Mouse (Mus musculus) heart, embryonic 11.5 days (tissue): ENCODE measurements around the gene Muc13. TPM values are rescaled to one million over a fixed set of nuclear protein-coding genes. Genes with fewer than 3 reads are reported as not detected.

Experiments
- ATAC-seq: fragments of 200-750 bp; cut with Nextera tagmentation; replicated peaks from 2 replicates; pipeline ENCODE4 v1.8.0; 2017; ENCODE audit warnings: moderate library complexity; ENCODE audit not compliant: insufficient number of reproducible peaks, low FRiP score, low TSS enrichment
- H3K27ac ChIP-seq: fragments of 300-500 bp; sonication (generic); 2 replicates; pipeline ENCODE4 v1.5.1; 2014; ENCODE audit warnings: mild to moderate bottlenecking, low read depth, low read length
- H3K27me3 ChIP-seq: fragments of 300-500 bp; sonication (generic); 2 replicates; pipeline ENCODE4 v1.6.1; 2014; ENCODE audit warnings: mild to moderate bottlenecking, low read length, mixed read lengths; ENCODE audit not compliant: control insufficient read depth, insufficient read depth
- H3K36me3 ChIP-seq: fragments of 300-500 bp; sonication (generic); 2 replicates; pipeline ENCODE4 v1.6.1; 2014; ENCODE audit warnings: mild to moderate bottlenecking, low read length, moderate library complexity, mixed read lengths; ENCODE audit not compliant: control insufficient read depth, insufficient read depth
- H3K4me1 ChIP-seq: fragments of 300-500 bp; sonication (generic); 2 replicates; pipeline ENCODE4 v1.6.1; 2014; ENCODE audit warnings: low read length; ENCODE audit not compliant: control insufficient read depth, insufficient read depth
- H3K4me2 ChIP-seq: fragments of 300-500 bp; sonication (generic); 2 replicates; pipeline ENCODE4 v1.6.1; 2014; ENCODE audit warnings: mild to moderate bottlenecking, moderate library complexity
- H3K4me3 ChIP-seq: fragments of 300-500 bp; sonication (generic); 2 replicates; pipeline ENCODE4 v1.5.1; 2014; ENCODE audit warnings: low read depth, low read length
- H3K9ac ChIP-seq: fragments of 300-500 bp; sonication (generic); 2 replicates; pipeline ENCODE4 v1.6.1; 2014; ENCODE audit warnings: mild to moderate bottlenecking, low read depth, low read length, moderate library complexity
- H3K9me3 ChIP-seq: fragments of 300-500 bp; sonication (generic); replicated peaks from 2 replicates; pipeline ENCODE4 v1.6.1; 2016; ENCODE audit warnings: low read length; ENCODE audit not compliant: control insufficient read depth
- WGBS: fragments of 180-500 bp; shearing (Covaris S2); extraction: QIAGEN DNeasy Blood & Tissue Kit; methylation state at CpG from one replicate; pipeline ENCODE4 v1.1.7; 2014; ENCODE audit not compliant: insufficient replicate concordance; 5-methylcytosine and 5-hydroxymethylcytosine counted together
- polyA plus RNA-seq: library from polyadenylated mRNA; unstranded; fragments of >200 nt; fragmentation: Nextera tagmentation; extraction: Ambion mirVana; gene quantifications from 2 replicates; pipeline ENCODE4 v1.2.1, GENCODE M21; 2014

Gene Muc13
- polyA plus RNA-seq, 1 experiment from 2014 or later, result 0.39 TPM

DNA sequence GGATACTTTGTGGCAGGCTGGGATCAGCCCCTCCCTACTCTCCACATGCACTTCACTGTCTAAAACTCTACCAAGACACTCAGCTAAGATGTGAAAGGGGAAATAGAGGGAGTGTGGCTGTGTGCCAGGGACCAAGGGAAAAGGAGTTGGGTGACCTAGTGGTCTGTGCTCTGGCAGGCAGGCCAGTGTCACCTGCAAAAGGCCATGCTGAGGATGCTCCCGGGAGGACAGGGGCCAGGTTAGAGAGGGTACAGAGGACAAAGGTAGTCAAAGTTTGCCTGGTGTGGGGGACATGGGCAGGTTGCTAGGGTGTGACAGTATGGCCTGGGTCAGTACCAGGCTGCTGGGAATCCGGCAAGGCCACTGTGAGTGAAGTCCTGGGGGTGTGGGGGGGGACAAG is 64.9 kb downstream of the Muc13 start:
- 64% methylated on average over 2 of the region's 2 CpGs for whole genome bisulfite sequencing

DNA sequence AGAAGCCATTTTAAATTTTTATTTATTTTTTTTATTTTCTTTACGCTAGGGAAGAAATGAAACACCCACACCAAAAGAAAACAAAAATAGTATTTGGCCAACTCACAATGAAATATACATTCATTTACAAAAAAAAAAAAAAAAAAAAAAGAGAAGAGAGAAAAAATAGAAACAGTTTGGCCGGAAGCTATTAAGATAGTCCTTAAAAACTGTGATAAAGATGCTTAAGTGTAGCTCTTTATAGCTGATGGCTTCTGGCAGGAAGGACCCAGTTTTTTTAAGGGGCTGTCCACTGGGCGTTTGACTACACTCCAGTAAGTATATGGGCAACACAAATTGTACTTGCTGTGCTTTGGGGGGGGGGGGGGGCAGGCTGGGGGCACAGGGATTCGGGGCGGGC is 65.5 kb downstream of the Muc13 start:
- no peak overlapping the region for H3K27ac ChIP-seq
- no peaks in the 10 kb centered on the region for H3K27me3 ChIP-seq
- H3K36me3 ChIP-seq, result no peaks in the 10 kb centered on the region
- H3K4me2 ChIP-seq, result no peak overlapping the region; the same call in 1 of the 2 replicates
- H3K9ac ChIP-seq, result no peak overlapping the region
- ATAC-seq, result no peak
- no peaks in the 10 kb centered on the region for H3K9me3 ChIP-seq
- 58% methylated on average over 5 of the region's 5 CpGs for WGBS
- H3K4me1 ChIP-seq, result peaks cover 17% of the 10 kb centered on the region
- no peak overlapping the region for H3K4me3 ChIP-seq

More for the DNA sequence above, 64.9 kb downstream of the Muc13 start:
- no peaks in the 10 kb centered on the region for H3K36me3 ChIP-seq
- H3K4me2 ChIP-seq, result no peak overlapping the region
- no peak overlapping the region for H3K4me3 ChIP-seq
- ATAC-seq, result no peak
- H3K27ac ChIP-seq, result no peak overlapping the region
- H3K9ac ChIP-seq, result no peak overlapping the region
- peaks cover 17% of the 10 kb centered on the region for H3K4me1 ChIP-seq
- no peaks in the 10 kb centered on the region for H3K27me3 ChIP-seq
- no peaks in the 10 kb centered on the region for H3K9me3 ChIP-seq

DNA sequence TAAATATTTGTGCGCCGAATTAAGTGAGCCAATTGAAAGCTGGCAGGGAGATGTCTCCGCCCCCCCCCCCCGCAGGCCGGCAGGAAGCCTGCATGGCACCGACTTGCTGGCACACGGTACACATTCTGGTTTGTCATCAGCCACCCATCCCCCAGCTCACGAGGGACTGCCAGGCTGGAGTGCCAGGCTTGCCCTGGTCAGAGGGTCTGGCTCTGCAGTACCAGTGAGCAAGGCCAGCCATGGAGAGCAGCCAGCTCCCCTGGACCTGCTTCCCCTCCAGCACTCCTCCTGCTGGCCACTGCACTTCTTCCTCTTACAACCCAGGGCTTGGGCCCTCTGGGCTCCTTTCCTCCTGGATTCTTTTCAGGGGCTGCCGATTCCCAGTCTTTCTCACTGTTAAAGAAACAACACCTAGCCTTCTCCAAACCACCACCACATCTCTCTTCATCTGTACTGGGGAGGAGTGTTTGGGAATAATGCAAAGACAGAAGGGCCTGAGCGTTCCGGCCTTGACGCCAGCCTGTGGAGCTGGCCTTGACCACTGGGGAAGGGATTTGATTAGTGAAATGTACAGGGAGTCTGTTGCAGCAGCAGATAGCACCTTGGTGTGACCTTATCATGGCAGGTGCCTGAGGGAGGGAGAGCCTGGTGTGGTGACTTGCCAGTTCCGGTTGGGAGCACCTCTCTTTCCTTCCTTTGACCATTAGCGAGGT is 66.3 kb downstream of the Muc13 start:
- no peak overlapping the region for H3K4me3 ChIP-seq
- 45% methylated on average over 14 of the region's 14 CpGs for WGBS
- 0 out of 2 replicates have a peak, but pooled peaks have one; percentile 35 for ATAC-seq

DNA sequence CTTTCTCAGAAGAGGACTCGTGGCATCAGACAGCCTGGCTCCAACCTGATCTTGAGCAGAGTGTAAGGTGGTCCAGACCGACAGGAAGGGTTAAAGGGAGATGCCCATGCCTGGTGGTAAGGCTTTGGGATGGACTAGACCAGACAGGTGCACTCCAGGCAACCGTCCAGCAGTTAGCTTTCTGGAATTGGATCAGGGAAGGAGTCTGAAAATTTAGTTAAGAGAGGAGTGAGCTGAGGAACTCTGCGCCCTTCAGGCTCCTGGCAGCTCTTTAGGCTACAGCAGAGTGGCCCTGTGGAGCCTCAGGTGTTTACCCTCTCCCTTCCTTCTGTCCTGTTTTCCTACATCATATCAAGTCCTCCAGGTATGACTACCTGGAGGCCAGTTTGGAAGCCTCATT is 68.6 kb downstream of the Muc13 start:
- no peak for ATAC-seq
- Histone ChIP-seq H3K9ac (no peak overlapping the region), H3K27me3 (no peaks in the 10 kb centered on the region), H3K36me3 (no peaks in the 10 kb centered on the region), H3K4me3 (no peak overlapping the region), H3K4me1 (peaks cover 17% of the 10 kb centered on the region), H3K27ac (no peak overlapping the region), H3K4me2 (no peak overlapping the region), H3K9me3 (no peaks in the 10 kb centered on the region)
- 76% methylated on average over 4 of the region's 4 CpGs for WGBS

More for the DNA sequence above, 66.3 kb downstream of the Muc13 start:
- Histone ChIP-seq H3K36me3 (no peaks in the 10 kb centered on the region), H3K27me3 (no peaks in the 10 kb centered on the region), H3K9ac (no peak overlapping the region; the same call in 1 of the 2 replicates), H3K4me1 (peaks cover 17% of the 10 kb centered on the region), H3K9me3 (no peaks in the 10 kb centered on the region), H3K27ac (no peak overlapping the region), H3K4me2 (peak overlapping the region; percentile 47)

DNA sequence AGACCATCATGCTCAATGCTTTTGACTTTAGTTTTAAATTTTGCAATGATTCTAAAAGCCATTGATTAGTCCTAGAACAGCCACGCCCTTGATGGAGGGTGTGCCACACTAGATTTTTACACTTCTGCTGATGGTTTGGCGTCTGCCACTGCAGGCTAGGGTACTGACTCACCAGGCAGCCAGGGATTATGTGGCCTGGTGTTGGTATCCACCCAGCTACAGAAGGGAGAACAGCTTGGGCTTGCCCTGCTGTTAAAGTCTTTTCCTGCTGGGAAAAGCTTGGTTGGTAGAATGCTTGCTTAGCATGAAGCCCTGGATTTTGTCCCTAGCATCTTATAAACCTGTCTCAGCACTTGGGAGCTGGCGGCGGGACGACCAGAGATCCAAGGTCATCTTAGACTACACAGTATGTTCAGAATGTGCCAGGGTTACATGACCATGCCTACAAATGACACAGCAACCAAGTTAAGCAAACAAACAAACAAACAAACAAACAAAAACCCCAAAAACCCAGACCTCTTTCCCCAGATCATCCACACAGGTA is 69.4 kb downstream of the Muc13 start:
- no peaks in the 10 kb centered on the region for H3K9me3 ChIP-seq
- no peaks in the 10 kb centered on the region for H3K27me3 ChIP-seq
- no peak overlapping the region for H3K4me2 ChIP-seq
- H3K4me1 ChIP-seq, result peaks cover 17% of the 10 kb centered on the region
- no peaks in the 10 kb centered on the region for H3K36me3 ChIP-seq
- 74% methylated on average over 5 of the region's 5 CpGs for WGBS
- no peak overlapping the region for H3K4me3 ChIP-seq
- ATAC-seq, result no peak
- no peak overlapping the region for H3K27ac ChIP-seq
- no peak overlapping the region for H3K9ac ChIP-seq

Other genes with a start within 250 kb of the Muc13 start
- gene Heg1, start 109.7 kb upstream of the Muc13 start, polyA plus RNA-seq, result 31.3 and 37.2 TPM in 2 replicates
- gene Itgb5, start 35.6 kb downstream of the Muc13 start, polyA plus RNA-seq, result 42.4 and 49.8 TPM in 2 replicates
- 43.0 and 43.9 TPM in 2 replicates for gene Umps, start 173.0 kb downstream of the Muc13 start, polyA plus RNA-seq